Mouse (Mus musculus): Measurements from ENCODE around the gene Tmem28.

The Tmem28 gene

DNA sequence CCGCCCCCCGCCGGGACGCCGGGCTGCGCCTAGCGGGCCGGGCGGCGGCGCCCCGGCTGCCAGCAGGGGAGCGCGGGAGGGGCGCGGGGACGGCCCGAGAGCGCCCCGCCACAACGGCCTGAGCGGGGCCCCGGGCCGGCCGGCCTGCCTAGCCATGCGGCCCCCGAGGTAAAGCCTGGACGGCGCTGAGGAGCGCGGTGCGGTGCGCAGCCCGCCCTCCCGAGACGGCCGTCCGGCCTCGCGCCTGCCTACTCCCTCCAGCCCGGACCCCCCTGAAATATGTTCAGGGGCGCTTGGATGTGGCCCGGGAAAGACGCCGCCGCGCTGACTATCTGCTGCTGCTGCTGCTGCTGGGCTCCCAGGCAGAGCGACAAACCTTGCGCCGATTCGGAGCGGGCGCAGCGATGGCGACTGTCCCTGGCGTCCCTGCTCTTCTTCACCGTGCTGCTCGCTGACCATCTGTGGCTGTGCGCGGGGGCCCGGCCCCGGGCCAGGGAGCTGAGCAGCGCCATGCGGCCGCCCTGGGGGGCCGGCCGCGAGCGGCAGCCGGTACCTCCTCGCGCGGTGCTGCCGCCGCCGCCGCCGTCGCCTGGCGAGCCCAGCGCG lies at the start of gene Tmem28:
Tmem28 (plus strand) TSS at position 232 of the 606 bp plus-strand sequence.
- DNase-seq (ENCODE audit: extremely low spot score, low read depth, low spot score), result no peak

DNA sequence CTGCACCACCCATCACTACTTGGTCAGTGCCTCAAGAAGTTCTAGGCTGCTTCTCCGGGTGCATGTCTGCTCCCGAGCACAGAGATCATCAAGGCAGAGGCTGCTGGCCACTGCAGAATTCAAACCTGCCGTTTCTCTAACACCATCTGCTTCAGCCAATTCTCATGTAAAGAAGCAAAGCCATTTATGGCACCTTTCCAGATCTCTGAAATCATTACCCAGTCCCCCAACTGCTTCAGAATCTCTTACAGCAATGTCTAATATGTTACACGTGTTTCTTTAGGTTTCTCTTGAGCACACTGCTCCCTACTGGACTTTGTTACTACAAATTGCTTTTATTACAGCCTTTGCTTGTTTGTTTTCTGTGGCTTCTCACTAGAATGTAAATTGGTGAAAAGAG lies 40.5 kb upstream of the Tmem28 start:
- DNase-seq (ENCODE audit: extremely low spot score, low read depth, low spot score), result no peak

DNA sequence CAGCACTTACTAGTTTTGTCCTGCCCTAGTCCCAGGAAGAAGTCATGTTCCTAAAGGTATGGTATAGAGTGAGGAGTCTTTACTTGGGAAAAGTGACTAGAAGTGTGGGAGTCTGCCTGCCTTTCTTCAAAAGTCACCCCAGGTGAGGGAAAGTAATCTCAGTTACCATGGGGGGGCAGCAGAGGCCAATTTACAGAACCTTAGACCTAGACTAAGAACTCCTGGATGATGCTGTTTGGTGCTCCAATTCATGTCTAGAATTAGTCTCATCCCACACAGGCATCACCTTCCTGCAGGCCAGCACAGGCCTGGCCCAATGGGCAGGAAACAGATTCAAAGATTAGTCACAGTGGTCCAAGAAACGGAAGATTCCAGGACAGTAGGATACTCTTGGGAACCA lies 12.4 kb upstream of the Tmem28 start:
- DNase-seq (ENCODE audit: extremely low spot score, low read depth, low spot score), result no peak

DNA sequence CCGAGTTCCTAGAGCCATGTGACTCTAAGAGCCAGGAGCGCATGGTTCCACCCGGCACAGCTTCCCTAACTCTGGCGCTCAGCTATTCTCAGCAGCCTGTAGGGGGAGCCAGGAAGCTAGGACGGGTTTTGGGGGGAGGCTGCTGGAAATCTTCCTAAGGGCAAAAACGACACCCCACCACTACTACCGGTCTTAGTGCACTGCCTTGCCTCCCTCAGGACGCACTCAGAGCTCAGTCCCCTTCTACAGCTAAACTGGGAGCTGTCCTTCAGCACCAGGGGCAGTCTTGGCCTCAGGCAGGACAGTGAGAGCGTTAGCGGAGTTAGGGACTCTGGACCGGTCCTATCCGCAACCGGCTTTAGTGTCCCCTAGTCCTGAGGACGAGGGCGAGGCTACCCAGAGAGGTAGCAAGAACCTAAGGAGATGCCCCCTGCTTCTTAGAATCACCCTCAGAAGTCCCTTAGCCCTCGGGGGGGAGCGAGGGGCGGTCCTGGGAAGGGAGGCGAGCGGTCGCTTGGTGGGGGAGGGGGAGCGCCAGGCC lies 1.4 kb upstream of the Tmem28 start:
- peak; percentile 63 for DNase-seq (ENCODE audit: extremely low spot score, low read depth, low spot score)

DNA sequence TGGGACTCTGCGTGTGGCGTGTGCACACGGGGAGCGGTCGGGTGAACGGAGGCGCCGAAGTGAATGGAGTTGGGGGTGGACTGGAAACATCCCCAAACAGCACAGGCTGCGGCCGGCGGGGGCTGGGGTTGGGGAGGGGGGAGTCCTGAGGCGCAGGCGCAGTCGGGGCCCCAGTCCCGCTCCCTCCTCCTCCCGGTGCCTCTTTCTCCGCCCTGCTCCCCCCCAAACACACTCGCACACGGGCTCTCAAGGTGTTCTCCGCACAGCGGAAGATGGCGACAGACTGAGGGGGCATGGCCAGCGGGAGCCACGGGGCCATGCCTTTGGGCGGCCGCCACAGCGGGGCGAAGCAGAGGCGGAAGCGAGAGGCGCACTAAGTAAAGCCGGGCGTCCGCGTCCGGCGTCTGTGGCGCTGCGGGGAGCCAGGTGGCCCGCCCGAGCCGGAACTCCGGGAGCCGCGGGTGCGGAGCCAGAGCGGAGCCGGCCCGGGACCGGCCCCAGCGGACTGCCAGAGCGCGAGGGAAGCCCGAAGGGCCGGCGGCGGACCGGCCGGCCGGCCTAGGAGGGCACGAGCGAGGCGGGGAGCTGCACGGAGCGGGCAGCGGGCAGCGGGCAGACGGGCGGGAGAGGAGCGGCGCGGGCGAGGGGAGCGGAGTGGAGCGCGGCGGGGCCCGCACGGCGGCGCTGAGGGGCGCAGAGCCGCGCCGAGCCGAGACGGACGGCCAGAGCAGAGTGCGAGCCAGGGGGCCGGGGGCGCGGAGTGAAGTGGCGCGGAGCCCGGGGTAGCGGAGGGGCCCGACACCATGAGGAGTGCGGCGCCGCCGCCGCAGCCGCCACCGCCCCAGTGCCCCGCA lies 658 bp upstream of the Tmem28 start:
- no peak for DNase-seq (ENCODE audit: extremely low spot score, low read depth, low spot score)

DNA sequence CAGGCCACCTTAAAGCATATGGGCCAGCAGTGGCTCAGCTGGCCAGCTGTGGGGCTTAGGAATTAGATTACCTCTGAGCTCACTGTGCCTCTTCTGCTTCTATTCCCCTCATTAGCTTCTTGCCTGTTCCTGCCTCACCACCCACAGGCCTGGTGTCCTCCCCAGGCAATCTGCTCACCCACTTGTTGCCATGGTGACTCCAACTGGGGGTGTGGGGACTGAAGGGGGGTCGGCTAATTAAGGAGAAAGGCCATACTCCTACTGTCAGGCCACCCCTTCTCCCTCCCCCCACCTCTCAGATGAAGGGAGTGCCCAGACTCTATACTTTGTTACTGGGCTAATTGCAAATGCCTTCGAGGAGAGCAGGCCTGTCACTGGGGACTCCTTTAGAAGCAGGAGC lies 21.3 kb downstream of the Tmem28 start:
- no peak for DNase-seq (ENCODE audit: extremely low spot score, low read depth, low spot score)

DNA sequence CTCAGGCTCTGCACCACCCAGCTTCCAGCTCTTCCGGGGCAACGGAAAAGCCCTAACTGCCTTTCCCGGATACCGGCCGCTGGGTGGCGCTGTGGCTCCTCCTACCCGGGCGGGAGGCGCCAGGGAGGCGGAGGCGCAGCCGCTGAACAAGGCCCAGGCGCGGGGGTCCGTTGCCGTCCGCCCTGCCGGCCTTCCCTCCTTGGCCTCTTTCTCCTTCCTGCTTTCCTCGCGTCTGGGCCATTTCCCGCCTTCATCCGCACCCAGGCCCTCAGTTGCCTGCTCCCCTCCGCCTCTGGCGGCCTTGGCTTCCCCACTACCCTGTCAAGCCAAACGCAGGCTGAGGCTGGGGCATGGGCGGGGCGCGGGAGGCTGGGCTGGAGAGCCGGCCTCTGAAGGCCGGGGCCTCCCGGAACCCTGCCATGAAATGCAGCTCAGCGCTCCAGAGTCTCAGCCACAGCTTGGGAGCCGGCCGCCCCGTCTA lies 32.5 kb downstream of the Tmem28 start:
- no peak for DNase-seq (ENCODE audit: extremely low spot score, low read depth, low spot score)

DNA sequence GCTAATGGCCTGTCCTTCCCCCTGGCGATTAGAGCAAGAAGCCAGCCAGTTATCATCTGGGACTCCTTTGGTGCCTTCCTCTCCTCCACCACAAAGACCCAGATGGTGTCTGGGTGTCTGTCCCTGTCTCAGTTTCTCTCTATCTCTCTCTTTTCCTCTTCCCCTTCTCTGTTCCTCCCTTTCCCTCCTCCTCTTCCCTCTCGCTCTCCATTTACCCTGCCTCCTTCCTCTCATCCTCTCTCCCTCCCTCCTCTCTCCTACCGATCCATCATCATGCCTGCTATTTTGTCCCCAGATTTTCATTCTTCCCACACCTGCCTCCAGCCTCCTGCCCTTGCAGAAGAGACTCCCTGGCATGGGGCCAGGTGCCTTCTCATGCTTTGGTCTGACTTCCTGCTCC lies 33.0 kb downstream of the Tmem28 start:
- DNase-seq (ENCODE audit: extremely low spot score, low read depth, low spot score), result no peak

DNA sequence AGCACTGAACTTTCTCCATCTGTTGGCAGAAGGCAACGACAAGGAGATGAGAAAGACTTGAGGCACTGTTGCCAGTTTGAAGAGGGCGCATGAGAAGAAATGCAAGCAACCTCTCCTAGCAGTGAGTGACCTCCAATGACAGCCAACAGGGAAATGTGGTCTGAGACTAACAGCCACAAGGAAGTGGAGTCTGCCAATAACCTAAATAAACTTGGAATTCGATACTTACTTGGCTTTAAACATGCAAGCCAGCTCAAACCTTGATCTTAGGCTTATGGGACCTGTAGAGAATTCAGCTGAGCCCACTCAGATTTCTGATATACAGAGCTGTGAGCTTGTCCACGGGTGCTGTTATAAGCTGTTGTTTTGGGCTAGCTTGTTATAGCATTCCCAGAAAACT lies 51.4 kb downstream of the Tmem28 start:
- no peak for DNase-seq (ENCODE audit: extremely low spot score, low read depth, low spot score)

DNA sequence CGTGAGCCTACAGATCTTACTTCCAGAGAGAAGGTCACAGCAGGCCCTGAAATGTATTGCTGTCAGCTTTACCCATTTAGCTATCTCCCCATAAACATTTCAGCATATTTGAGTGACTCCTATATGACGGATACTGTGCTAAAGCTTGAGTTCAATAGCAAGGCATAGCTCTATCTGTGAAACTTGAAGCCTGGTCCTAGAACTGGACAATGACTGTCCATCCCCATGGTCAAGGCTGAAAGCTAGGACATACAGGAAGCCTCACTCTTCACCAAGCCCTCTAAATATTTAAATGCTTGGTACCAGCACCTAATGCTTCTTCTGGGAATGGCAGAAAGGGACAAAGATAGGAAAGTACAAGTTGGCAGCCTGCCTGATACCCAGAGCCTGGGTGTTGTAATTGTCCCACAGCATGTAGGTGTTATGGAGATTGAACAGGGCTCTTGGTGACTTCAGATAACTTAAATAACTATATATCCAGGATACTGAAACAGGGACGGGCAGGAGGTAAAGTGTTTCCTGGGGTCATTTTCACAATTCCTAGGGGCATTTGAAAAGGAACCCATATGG lies 51.9 kb downstream of the Tmem28 start:
- no peak for DNase-seq (ENCODE audit: extremely low spot score, low read depth, low spot score)

DNA sequence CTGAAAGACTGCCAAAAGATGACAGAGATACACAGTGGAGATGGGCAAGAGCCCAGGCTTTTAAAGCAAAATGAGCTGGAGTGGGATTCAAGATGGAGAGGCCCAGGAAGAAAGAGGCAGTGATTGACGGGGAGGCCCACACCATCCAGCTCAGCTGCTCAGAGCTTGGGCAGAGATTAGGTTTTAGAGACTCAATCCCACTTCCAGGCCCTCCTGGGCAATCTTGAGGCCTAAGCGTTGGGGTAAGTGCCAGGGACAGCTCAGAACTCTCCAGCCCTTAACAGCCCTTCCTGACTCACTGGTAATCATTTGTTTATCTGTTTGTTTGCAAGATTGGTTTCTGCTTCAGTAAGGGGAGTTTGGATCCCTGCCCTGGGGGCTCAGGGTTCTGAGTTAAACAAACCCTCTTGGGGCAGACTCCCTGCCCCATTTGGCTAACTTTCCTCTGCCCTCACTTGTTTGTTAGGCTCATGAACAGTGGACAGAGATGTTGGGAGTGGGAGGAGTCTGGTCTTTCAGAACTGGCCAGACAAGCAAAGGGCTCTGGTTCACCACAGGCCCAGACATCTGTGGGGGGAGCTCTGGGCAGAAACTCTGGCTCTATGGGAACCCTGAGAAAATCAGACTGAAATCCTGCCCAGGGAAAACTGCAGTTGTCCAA lies 52.6 kb downstream of the Tmem28 start:
- DNase-seq (ENCODE audit: extremely low spot score, low read depth, low spot score), result no peak

DNA sequence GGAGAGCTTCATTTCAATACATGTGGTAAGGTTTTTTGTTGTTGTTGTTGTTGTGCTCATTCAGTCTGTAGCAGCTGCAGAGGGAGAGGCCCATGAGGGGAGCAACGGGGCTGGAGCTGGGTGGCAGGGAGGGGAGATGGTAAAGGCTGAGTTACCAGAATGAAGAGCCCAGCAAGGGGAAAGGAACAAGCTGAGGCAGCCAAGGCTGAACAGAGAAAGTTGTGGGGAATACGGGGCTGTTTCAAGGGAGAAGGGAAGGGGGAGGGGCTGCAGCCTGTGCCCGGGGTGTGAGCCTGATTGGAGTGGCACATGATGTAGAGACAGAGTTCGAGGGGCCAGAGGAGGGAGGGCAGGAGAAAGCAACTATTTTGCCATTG lies 53.1 kb downstream of the Tmem28 start:
- no peak for DNase-seq (ENCODE audit: extremely low spot score, low read depth, low spot score)

DNA sequence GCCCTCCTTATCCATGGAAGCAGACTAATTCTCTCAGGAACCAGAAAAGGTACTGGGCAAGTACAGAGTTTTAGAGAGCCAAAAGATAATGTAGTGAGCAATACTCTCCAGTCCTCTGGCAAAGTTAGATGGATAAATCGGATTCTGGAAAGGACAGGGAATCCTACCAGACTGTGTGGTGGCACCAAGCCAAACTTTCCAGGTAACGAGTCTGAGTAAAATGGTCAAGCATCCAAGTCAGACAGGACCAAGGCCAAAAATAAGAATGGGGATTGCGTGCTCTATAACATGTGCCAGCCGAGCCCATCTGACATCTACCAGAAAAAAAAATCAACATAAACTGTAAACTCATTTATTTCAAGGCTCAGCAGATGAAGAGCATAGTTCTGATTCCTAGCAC lies 56.0 kb downstream of the Tmem28 start:
- no peak for DNase-seq (ENCODE audit: extremely low spot score, low read depth, low spot score)

DNA sequence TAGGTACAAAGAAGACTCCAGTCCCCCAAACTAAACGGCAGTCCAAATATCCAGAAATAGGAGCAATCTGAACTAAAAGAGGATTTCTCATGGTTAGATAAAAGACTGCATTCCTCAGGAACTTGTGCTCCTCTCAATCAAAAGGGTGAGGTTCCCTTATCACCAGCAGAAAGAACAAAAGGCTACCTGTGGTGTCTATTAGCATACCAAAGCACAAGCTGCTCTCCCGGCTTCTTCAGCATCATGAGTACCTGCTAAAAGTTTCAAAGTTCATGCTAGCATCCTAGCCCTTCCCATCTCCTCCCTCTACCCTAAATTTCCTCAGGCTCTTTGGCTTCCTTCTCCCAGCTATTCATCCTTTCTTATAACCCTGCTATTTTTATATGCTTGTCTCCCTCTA lies 62.6 kb downstream of the Tmem28 start:
- no peak for DNase-seq (ENCODE audit: extremely low spot score, low read depth, low spot score)
